ENCODE assay signal across 11 mouse cellular contexts in the genomic region with DNA sequence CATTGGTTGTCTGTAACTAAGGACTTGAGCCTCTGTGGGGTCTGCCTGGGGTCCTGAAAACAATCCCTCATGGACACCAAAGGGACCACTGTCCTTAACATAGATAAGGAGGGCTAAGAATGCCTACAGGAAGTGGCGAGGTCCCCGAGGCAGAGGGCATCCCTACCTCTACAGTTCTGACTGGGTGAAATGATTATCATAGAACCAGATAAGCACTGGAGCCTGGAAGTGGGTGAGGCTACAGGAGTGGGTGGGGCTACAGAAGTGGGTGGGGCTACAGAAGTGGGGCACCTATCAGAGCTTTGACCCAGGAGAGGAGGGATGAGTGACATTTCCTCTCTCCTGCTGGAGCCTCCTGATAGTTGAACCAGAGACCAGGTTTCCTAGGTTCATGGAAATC. TPM values are rescaled to one million over a fixed set of nuclear protein-coding genes. Genes with fewer than 3 reads are reported as not detected.
DNase-seq lines count a peak whose midpoint lies in the region; ATAC-seq and TF ChIP-seq lines count a peak whose summit lies in the region.
"Had no signal": no experiment of that assay in that cellular context is flagged by ENCODE, and none has a peak within 500 bp of the region (broad histone marks: within the 10 kb centered on the region; RNA-seq: fewer than 3 reads in every experiment).

No protein-coding gene starts in this region.

- TF ChIP-seq CTCF in midbrain, postnatal 0 days (IDR thresholded peaks at IDR 0.05) = no peak

- H3K27ac ChIP-seq in midbrain, embryonic 10.5 days (replicated peaks) = 0 out of 2 replicates have a peak overlapping the region, but pooled peaks have one; percentile 28
- no peak overlapping the region for H3K27ac ChIP-seq in midbrain, postnatal 0 days (ENCODE audit: low read depth, low read length)
- 0 out of 2 replicates have a peak overlapping the region, but pooled peaks have one; percentile 4 for H3K27ac ChIP-seq in liver, embryonic 13.5 days
- H3K27ac ChIP-seq in midbrain, embryonic 16.5 days (ENCODE audit: low read length) = no peak overlapping the region
- H3K27ac ChIP-seq: neural tube, embryonic 12.5 days had no signal

- no peaks in the 10 kb centered on the region for H3K36me3 ChIP-seq in midbrain, embryonic 10.5 days
- H3K36me3 ChIP-seq in midbrain, postnatal 0 days (ENCODE audit: insufficient read depth, low read length) = no peaks in the 10 kb centered on the region
- H3K36me3 ChIP-seq in liver, embryonic 13.5 days = no peaks in the 10 kb centered on the region
- no peaks in the 10 kb centered on the region for H3K36me3 ChIP-seq in midbrain, embryonic 16.5 days (ENCODE audit: control insufficient read depth, insufficient read depth, low read length)
- H3K36me3 ChIP-seq: neural tube, embryonic 12.5 days had no signal

- WGBS in midbrain, embryonic 10.5 days = 84% methylated on average over 2 of the region's 2 CpGs
- 100% methylated on average over 2 of the region's 2 CpGs for WGBS in midbrain, postnatal 0 days
- 19% methylated on average over 2 of the region's 2 CpGs for WGBS in liver, embryonic 13.5 days (ENCODE audit: insufficient replicate concordance)
- WGBS in midbrain, embryonic 16.5 days = 91% methylated on average over 2 of the region's 2 CpGs

- no peaks in the 10 kb centered on the region; the same call in 1 of the 2 replicates for H3K9me3 ChIP-seq in midbrain, embryonic 10.5 days (replicated peaks)
- H3K9me3 ChIP-seq in midbrain, postnatal 0 days (ENCODE audit: low read length) = no peaks in the 10 kb centered on the region
- H3K9me3 ChIP-seq in liver, embryonic 13.5 days (replicated peaks) = no peaks in the 10 kb centered on the region
- H3K9me3 ChIP-seq in midbrain, embryonic 16.5 days (replicated peaks; ENCODE audit: control insufficient read depth, low read length, poor library complexity, severe bottlenecking) = no peaks in the 10 kb centered on the region
- H3K9me3 ChIP-seq: neural tube, embryonic 12.5 days had no signal

- no peak for ATAC-seq in midbrain, postnatal 0 days (ENCODE audit: low FRiP score)
- peak; percentile 96 for ATAC-seq in liver, embryonic 13.5 days (ENCODE audit: low read depth)
- no peak for ATAC-seq in midbrain, embryonic 16.5 days

- no peak overlapping the region for H3K4me2 ChIP-seq in midbrain, postnatal 0 days (ENCODE audit: low read depth, low read length, poor library complexity, severe bottlenecking)
- peak overlapping the region; percentile 34 for H3K4me2 ChIP-seq in liver, embryonic 13.5 days
- no peak overlapping the region for H3K4me2 ChIP-seq in midbrain, embryonic 16.5 days (ENCODE audit: low read length)
- H3K4me2 ChIP-seq: neural tube, embryonic 12.5 days had no signal

- no peak for DNase-seq in midbrain, embryonic 10.5 days (ENCODE audit: low spot score)
- no peak for DNase-seq in midbrain, postnatal 0 days (ENCODE audit: low spot score)
- DNase-seq in c-Kit-positive CD71-positive TER-119-positive erythroid progenitor cells, embryonic 14.5 days (ENCODE audit: low spot score) = peak; percentile 83
- peak; percentile 86 for DNase-seq in liver, embryonic 13.5 days
- peak; percentile 24 to 51 for DNase-seq in thymus, postnatal 36 days
- no peak for DNase-seq in frontal cortex, postnatal 25 days (ENCODE audit: low spot score in 2 of 2)
- DNase-seq in urinary bladder, adult 18-20 months (ENCODE audit: low spot score in 2 of 2) = no peak
- DNase-seq: gastrocnemius, postnatal 14 days; layer of hippocampus, adult 9-11 months had no signal

- H3K4me3 ChIP-seq in midbrain, embryonic 10.5 days = no peak overlapping the region
- H3K4me3 ChIP-seq in midbrain, postnatal 0 days (ENCODE audit: low read depth, low read length) = no peak overlapping the region
- H3K4me3 ChIP-seq in liver, embryonic 13.5 days (replicated peaks) = no peak overlapping the region
- H3K4me3 ChIP-seq in midbrain, embryonic 16.5 days (ENCODE audit: low read depth, low read length) = no peak overlapping the region
- H3K4me3 ChIP-seq: neural tube, embryonic 12.5 days had no signal

- H3K27me3 ChIP-seq in midbrain, embryonic 10.5 days (ENCODE audit: low read depth, poor library complexity, severe bottlenecking) = 0 out of 2 replicates have a peak, but pooled peaks cover 3% of the 10 kb centered on the region
- H3K27me3 ChIP-seq in midbrain, postnatal 0 days (ENCODE audit: insufficient read depth, low read length) = no peaks in the 10 kb centered on the region
- H3K27me3 ChIP-seq in liver, embryonic 13.5 days = no peaks in the 10 kb centered on the region
- no peaks in the 10 kb centered on the region for H3K27me3 ChIP-seq in midbrain, embryonic 16.5 days (ENCODE audit: control insufficient read depth, insufficient read depth, low read depth, low read length)
- H3K27me3 ChIP-seq: neural tube, embryonic 12.5 days had no signal

- peaks cover 40% of the 10 kb centered on the region for H3K4me1 ChIP-seq in midbrain, embryonic 10.5 days
- no peaks in the 10 kb centered on the region for H3K4me1 ChIP-seq in midbrain, postnatal 0 days (ENCODE audit: insufficient read depth, low read length)
- H3K4me1 ChIP-seq in liver, embryonic 13.5 days (replicated peaks) = peaks cover 47% of the 10 kb centered on the region
- peaks cover 10% of the 10 kb centered on the region for H3K4me1 ChIP-seq in midbrain, embryonic 16.5 days (ENCODE audit: control insufficient read depth, insufficient read depth, low read length)

- no peak overlapping the region for H3K9ac ChIP-seq in midbrain, postnatal 0 days (replicated peaks; ENCODE audit: low read length, poor library complexity, severe bottlenecking)
- H3K9ac ChIP-seq in liver, embryonic 13.5 days = no peak overlapping the region
- no peak overlapping the region for H3K9ac ChIP-seq in midbrain, embryonic 16.5 days (ENCODE audit: low read depth, low read length)
- H3K9ac ChIP-seq: neural tube, embryonic 12.5 days had no signal

RNA-seq across cellular contexts. Expression of gene Ssbp3, which starts 39.9 kb away (rescaled TPM):
- polyA plus RNA-seq in midbrain, embryonic 10.5 days (2016; fragmentation: Nextera tagmentation; extraction: Ambion mirVana) = 119 and 136 TPM in 2 replicates
- total RNA-seq in midbrain, postnatal 0 days (2014; rRNA removed) = 172 and 176 TPM in 2 replicates
- polyA plus RNA-seq in midbrain, postnatal 0 days (2015; fragmentation: Nextera tagmentation; extraction: Ambion mirVana) = 110 and 126 TPM in 2 replicates
- 55.5 and 64.8 TPM in 2 replicates for polyA plus RNA-seq in liver, embryonic 13.5 days (2015; fragmentation: Nextera tagmentation; extraction: Ambion mirVana)
- 129 and 164 TPM in 2 replicates for polyA plus RNA-seq in midbrain, embryonic 16.5 days (2015; fragmentation: Nextera tagmentation; extraction: Ambion mirVana)

Comparison
In these comparisons a context has a peak if more than half of its experiments do, and no peak if none do; other contexts are left out.
1. H3K27ac ChIP-seq: peak in midbrain, embryonic 10.5 days (single experiment) and liver, embryonic 13.5 days (single experiment); none in midbrain, postnatal 0 days (single experiment) and midbrain, embryonic 16.5 days (single experiment).
2. DNase-seq: peak in c-Kit-positive CD71-positive TER-119-positive erythroid progenitor cells, embryonic 14.5 days (single experiment), liver, embryonic 13.5 days (single experiment) and thymus, postnatal 36 days (2 of 2); none in midbrain, embryonic 10.5 days (single experiment), midbrain, postnatal 0 days (single experiment), frontal cortex, postnatal 25 days (0 of 2) and urinary bladder, adult 18-20 months (0 of 2).